Mouse (Mus musculus) liver, adult (tissue): Measurements from ENCODE around the gene Fads3.

ENCODE experiments used
- GATA4 ChIP-seq: IDR thresholded peaks from 2 replicates; pipeline ENCODE4 v1.6.1; 2014; ENCODE audit warnings: mild to moderate bottlenecking, low read length; ENCODE audit not compliant: insufficient replicate concordance

Fads3 gene

DNA sequence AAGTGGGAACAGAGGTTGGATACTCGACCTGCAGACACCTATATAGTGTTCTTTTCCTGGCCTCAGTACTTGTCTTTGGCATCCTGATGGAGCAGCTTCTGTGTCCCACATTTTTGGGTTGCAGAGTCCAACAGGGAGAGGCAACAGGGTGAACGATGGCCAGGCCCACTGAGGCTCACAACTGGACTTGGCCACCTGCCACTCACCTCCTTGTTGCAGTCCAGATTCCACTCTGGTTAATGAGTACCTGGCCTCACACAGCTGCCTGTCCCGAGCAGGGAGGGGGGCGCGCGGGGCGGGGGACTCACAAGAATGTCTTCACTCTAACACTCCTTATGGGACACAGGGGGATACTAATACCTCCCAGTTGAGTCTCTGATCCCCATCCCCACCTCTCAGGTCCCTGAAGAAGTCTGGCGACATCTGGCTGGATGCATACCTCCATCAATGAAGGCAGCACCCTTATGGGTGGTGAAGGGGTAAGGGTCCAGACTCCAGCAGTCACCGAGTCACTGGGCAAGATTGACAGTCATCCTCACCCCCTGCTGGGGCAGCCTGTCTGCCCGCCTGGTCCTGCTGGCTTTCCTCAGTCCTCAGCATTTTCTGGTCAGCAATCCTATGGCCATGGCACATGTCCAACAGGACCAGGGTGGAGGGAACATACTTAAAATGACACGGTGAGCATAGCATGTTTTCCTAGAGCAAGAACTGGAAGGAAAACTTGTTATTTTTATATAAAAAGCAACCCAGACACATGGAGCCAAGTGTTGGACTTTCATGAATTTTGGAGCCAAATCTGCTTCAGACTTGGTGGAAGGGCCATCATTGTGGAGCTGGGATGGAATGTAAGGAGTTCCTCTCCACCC is 16.4 kb downstream of the Fads3 start:
- TF ChIP-seq GATA4 = no peak

DNA sequence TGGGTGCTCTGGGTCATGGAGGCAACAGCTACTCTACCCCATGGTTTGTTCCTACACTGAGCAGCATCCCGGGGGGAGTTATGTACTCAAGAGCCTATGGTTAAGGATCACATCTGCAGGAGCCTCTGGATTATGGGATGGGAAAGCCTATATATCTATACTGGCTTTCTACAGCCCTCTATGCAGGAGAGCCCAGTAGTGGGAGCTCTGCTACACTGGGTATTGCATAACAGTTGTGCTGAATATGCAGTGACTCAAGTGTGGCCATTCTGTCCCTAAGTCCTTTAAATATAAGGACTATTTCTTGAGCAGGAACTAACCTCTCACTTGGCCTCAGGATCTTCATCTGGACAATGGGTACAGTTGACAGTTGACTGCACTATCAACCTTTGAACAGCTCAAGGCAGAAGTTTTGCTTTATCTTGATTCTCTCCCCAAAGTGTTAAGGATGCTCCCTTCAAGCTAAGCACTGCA is 17.0 kb downstream of the Fads3 start:
- no peak for TF ChIP-seq GATA4

DNA sequence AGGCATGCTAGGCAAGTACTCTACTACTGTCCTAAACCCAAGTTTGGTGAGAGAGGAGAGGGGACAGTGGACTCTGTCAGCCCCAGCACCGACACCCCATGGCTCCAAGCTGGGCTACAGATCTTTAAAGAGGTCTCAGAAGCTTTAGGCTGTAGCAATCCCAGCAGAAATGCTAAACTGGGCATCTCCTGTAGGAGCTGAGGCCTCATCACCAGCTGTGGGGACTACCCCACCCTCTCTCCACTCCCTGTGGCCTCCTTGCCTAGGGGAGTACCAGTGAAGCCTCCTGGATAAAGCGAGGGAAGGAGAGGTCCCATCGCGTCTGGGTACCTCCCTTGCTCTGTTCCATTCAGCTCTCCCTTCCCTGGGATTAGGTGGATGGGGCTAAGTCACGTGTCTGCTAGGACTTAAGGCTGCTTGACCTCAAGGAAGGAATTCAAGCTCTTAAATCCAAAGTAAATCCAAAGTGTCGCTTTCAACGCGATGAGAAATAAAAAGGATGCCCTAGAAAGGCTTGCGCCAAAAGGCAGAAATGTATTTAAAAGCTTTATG is 17.6 kb downstream of the Fads3 start:
- no peak for TF ChIP-seq GATA4

DNA sequence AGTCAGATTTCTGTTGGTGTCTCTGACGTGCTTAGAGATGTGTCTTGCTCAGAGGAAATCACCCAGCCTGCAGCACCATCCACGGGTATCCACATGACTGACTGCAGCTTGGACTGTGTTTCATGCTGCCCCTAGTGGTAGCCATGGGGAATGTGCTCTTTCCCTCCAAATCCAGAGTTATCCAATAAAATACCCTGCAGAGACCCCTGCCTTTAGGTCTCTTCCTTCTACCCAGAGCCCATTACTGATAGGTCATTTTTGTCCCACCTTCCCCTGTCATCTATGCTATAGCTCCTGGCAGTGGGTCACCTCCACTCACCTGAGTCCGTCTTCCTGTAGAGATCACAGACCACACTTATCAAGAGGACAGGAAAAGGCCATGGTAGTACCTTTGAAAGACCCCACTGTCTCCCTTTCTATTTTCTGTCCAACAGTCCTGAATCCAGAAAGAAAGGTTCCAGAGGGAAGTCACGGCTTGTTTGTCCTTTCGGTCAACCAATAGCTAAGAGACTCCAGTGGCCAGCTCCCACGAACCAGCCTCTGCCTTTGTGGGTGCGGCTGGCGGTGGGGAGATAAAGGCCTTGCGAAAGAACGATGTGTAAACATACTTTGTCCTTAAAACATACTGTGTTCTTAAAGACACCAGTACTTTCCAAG is 18.7 kb downstream of the Fads3 start:
- TF ChIP-seq GATA4 = peak; percentile 75; the same call in 1 of the 2 replicates

DNA sequence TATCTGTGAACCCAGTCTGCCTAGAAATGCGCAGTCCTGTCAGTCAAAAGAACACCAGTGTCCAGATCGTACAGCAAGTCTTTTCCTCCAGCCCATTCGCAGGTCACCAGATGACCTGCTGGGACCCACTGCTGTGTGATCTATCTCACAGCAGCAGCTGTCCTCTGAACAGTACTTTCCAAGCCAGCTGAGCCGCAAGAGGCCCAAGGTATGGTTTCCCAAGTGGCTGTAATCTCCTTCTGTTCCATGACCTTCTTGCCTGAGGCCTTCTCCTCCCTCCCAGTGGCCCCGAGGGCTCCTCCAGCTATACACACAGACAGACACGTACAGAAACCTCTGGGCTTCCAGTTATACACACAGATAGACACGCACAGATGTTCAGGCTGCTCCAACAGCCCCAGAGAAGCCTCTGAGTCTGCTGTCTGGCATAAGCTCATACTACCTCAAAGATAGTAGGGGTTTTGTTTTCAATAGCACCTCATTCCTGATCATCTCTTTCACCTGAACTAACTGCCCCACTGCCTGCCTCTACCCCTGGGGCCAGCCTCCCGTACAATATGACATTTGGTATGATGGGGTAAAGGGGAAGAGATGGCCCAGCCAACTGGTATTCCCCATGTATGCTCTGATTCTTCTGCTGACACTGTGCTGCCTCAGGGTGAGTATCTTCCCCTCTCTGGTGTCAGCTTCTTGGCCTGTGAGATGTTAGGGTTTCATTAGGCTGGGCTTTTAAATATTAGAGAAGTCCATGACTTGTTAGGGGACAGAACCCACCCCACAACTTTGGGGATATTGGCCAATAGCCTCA is 19.6 kb downstream of the Fads3 start:
- TF ChIP-seq GATA4 = no peak

DNA sequence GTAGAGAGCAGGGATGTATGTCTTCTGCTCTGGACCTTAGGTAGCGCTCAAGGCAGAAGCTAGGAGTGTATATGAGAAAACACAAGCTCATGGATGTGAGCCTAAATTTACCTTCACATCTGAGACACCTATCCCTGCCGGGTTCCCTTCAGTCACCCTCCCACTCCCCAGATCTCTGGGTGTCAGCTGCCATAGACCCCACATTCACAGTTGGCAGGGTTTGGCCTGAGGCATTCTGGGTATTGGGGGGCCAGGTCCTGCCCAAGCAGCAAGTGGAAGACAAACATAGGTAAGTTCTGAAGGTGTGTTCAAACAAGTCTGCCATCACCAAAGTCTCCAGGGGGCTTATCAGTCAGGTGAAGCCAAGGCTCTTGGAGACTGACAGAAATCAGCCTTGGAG is 20.3 kb downstream of the Fads3 start:
- TF ChIP-seq GATA4 = no peak

DNA sequence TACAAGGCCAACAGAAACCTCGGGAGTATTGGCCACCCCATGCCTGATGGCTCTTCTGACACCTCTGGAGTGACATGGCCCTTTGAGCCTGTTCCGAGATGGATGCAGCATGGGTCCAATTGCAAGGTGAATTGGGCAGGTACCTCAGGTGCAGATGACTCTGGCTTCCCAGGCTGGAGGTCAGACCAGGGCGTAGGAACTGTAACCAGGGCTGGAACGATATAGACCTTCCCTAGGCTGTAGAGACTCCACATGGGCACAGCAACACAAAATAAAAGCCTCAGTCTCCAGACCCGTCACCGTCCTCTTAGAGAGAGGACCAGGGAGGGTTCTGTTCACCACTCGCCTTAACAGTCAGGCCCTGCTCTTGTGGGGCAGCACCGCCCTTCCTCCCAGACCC is 20.9 kb downstream of the Fads3 start:
- TF ChIP-seq GATA4 = no peak

DNA sequence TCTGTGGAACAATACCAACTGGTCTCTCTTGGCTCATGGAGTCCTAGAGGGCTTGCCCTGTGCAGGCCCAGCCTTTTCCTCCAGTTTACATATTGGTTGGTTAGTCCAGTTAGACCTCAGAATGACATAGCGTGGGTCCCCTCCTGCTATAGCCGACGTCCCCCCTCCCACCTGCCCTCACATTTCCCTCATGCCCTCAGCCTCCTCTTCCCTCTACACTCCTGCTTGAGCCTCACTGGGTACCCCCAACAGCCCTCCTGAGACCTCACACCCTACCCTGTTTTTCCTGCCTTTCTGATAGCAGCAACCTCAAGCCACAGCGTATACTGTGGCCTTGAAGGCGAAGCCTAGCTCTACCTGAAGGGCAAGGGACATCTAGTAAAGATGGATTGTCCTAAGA is 21.5 kb downstream of the Fads3 start:
- TF ChIP-seq GATA4 = no peak

DNA sequence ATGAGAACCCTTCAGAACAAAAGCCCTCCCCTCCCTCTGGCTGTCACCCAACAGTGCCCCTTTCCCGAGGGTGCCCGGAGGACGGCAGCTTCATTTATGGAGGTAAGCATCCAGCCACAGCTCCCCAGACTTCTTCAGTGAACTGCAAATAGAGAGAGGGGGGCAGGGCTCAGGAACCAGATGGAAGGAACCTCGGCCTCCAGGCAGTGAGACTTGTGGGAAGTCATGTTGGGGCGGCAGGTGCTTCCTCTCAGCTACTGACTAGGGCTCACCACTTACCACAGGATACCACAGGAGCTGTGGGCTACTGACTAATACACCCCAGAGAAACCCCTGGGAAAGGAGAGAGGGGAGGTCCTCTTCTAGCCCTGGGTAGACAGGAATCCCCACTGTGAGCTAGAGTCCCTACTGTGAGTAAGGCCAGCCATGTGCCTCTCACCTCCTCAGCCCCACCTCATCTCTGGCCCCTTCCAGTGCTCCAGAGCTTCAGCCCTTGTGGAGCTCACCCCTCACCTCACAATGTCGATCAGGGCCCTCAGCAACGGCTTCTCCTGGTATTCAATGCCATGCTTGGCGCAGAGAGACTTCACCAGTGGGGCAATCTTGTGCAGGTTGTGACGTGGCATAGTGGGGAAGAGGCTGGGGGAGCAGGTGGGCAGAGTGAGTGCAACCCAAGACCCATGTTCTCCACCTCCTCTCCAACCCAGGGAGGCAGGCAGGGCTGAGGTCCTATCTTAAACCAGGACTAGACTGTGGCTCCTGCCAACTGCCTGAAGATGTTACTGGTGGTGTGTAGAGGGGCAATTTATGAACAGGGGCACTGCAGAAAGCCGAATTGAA is 23.0 kb downstream of the Fads3 start:
- TF ChIP-seq GATA4 = no peak

DNA sequence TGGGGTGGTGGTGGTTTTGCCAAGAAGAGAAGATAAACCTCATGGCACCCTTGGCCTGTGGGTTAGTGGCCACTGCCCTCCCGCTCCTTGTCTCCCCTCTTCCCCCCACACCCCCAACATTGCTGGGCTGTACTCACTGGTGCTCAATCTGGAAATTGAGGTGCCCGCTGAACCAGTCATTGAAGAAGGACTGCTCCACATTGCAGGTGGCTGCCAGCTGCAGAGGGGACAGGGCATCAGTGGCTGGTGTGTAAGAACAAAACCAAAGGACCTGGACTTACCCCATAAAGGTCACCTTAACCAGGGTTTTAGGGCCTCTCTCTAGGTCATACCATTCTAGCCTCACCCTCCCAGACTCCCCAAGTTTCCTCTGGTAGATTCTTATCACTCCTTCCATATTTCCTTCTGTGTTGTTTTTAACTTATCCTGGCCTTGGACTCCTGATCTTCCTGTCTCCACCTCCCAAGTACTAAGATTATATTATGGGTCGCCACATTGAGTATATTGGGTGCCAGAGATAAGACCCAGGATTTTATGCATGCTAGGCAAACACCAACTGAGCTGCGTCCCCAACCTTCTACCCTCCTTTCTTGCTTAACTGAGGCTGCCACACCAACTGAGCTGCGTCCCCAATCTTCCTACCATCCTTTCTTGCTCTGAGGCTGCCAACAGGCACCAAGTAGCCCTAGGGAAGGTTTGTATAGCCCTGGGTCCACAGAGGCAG is 24.3 kb downstream of the Fads3 start:
- TF ChIP-seq GATA4 = peak; percentile 23; the same call in 1 of the 2 replicates

DNA sequence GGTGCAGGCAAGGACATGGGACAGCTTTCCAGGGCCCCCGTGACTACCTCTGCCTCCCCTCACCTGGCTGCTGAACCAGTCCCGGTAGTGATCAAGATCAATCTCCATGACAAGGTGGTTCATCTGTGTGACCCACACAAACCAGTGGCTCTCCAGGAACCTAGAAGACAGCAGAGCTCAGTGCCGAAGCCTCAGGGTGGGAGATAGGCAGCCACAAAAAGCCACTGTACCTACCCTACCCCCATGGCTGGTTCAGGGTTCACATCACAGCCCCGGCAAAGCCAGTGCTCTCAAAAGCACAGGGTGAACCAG is 24.8 kb downstream of the Fads3 start:
- no peak for TF ChIP-seq GATA4

DNA sequence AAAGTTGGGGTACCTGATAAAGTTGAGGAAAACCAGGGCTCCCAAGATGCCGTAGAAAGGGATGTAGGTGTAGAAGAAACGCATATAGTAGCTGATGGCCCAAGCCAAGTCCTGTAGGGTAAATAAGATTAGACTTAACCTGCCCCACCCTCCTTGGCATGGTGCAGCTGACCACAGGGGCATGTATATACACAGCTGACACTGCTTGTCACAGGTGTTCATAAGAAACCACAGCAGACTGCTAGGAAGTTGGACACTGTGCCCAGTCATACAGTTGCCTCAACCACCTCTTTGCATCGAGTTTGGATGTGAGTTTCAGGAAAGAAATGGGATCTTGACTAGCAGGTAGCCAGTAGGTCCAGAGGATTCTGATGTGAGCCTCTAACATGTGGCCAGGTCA is 25.1 kb downstream of the Fads3 start:
- no peak for TF ChIP-seq GATA4

DNA sequence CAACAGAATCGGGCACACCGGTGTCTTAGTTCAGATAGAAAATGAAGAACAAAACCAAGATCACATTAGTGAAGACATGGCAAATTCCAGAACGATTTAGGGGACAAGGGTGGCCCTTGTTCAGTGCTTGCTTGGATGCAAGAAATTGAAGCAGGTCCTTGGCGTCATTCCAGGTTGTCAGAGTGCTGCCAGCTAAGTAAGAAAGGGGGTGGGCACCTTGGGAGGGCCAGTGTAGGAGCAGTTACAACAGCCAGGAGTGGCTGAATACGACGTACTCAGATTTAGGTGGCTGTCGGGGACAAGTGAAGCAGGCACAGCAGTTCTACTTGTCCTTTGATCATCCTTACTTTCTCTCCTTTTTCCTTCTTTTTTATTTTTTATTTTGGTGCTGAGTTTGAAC is 26.3 kb downstream of the Fads3 start:
- no peak for TF ChIP-seq GATA4
